Mouse (Mus musculus) heart, adult 2 months (tissue): ENCODE measurements at regions not wholly inside any gene's neighbourhood (a gene's known extent, or its start where the extent isn't known, plus 50 kb on each side); places are given as distances from the start of the nearest gene placed in this dataset.

ENCODE experiments used
- CTCF ChIP-seq: fragments of 200-600 bp; IDR thresholded peaks from 2 replicates; pipeline ENCODE4 v1.8.1; 2022; ENCODE audit warnings: antibody characterized with exemption, mild to moderate bottlenecking, moderate library complexity
- EP300 ChIP-seq: fragments of 200-500 bp; IDR thresholded peaks from 2 replicates; pipeline ENCODE4 v1.6.1; 2011; ENCODE audit warnings: low read depth, low read length, control low read depth; ENCODE audit not compliant: insufficient read depth
- POLR2A ChIP-seq: fragments of 200-500 bp; IDR thresholded peaks from 2 replicates; pipeline ENCODE4 v1.6.1; 2011; ENCODE audit warnings: mild to moderate bottlenecking, low read depth, low read length, control low read depth; ENCODE audit not compliant: insufficient read depth

DNA sequence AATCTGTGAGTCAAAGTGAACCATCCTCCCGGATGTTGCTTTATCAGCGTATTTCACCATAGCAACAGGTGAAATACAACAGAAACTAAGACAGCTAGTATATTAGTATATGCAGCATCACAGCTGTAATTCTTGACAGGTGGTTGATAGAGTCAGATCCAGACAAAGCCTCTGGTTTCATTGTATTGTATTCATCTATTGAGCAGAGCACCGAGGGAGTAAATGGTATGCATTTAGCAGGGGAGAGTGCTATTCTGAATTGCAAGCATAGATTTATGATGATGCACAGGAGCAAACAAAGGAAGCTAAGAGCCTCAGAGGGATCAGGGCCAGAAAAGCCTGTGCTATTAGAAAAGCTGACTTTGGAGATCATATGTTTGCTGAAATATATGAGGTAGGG lies 149.8 kb upstream of the Impg1 start:
- TF ChIP-seq POLR2A (no peak), CTCF (no peak), EP300 (no peak)
